Mouse (Mus musculus) stomach, embryonic 14.5 days (tissue): ENCODE data around the gene Kif5c. TPM values are rescaled to one million over a fixed set of nuclear protein-coding genes. Genes with fewer than 3 reads are reported as not detected.

Experiments used
- ATAC-seq: fragments of 200-750 bp; cut with Nextera tagmentation; 2 replicates; pipeline ENCODE4 v1.8.0; 2017; ENCODE audit warnings: low read depth, moderate TSS enrichment; ENCODE audit not compliant: insufficient number of reproducible peaks, insufficient read depth, low FRiP score
- H3K27ac ChIP-seq: fragments of 300-500 bp; sonication (generic); 2 replicates; pipeline ENCODE4 v1.5.1; 2014; ENCODE audit warnings: mild to moderate bottlenecking, low read length, moderate library complexity, mixed read lengths
- H3K27me3 ChIP-seq: fragments of 300-500 bp; sonication (generic); 2 replicates; pipeline ENCODE4 v1.6.1; 2014; ENCODE audit warnings: low read length, control low read depth, mixed read lengths; ENCODE audit not compliant: control insufficient read depth, insufficient read depth
- H3K36me3 ChIP-seq: fragments of 300-500 bp; sonication (generic); 2 replicates; pipeline ENCODE4 v1.6.1; 2014; ENCODE audit warnings: mild to moderate bottlenecking, control low read depth, low read length, moderate library complexity, mixed read lengths; ENCODE audit not compliant: control insufficient read depth, insufficient read depth
- H3K4me1 ChIP-seq: fragments of 300-500 bp; sonication (generic); 2 replicates; pipeline ENCODE4 v1.6.1; 2014; ENCODE audit warnings: low read length, control low read depth, mixed read lengths; ENCODE audit not compliant: control insufficient read depth, insufficient read depth
- H3K4me2 ChIP-seq: fragments of 300-500 bp; sonication (generic); replicated peaks from 2 replicates; pipeline ENCODE4 v1.6.1; 2014; ENCODE audit warnings: low read depth, low read length, control low read depth
- H3K4me3 ChIP-seq: fragments of 300-500 bp; sonication (generic); 2 replicates; pipeline ENCODE4 v1.5.1; 2014; ENCODE audit warnings: low read depth, low read length, control low read depth
- H3K9ac ChIP-seq: fragments of 300-500 bp; sonication (generic); replicated peaks from 2 replicates; pipeline ENCODE4 v1.6.1; 2014; ENCODE audit warnings: low read depth, mild to moderate bottlenecking, control low read depth, low read length, moderate library complexity, mixed read lengths
- H3K9me3 ChIP-seq: fragments of 300-500 bp; sonication (generic); 2 replicates; pipeline ENCODE4 v1.6.1; 2016; ENCODE audit warnings: low read depth, low read length, control low read depth; ENCODE audit not compliant: control insufficient read depth
- WGBS: fragments of 180-500 bp; shearing (Covaris S2); extraction: QIAGEN DNeasy Blood & Tissue Kit; methylation state at CpG from one replicate; pipeline ENCODE4 v1.1.7; 2014; 5-methylcytosine and 5-hydroxymethylcytosine counted together
- polyA plus RNA-seq: library from polyadenylated mRNA; unstranded; fragments of >200 nt; fragmentation: Nextera tagmentation; extraction: Ambion mirVana; gene quantifications from 2 replicates; pipeline ENCODE4 v1.2.1, GENCODE M21; 2014

Gene Kif5c
- polyA plus RNA-seq, 1 experiment from 2014 or later: 11.6 TPM

- ATAC-seq: no peak
Observed at GRCm38 (mm10) chr2:49651737-49652136, 32.6 kb downstream of the Kif5c start.

GRCm38 (mm10) chr2:49654606-49655005, 35.5 kb downstream of the Kif5c start:
- no peaks in the 10 kb centered on the region for H3K9me3 ChIP-seq
- no peak overlapping the region for H3K4me3 ChIP-seq
- H3K36me3 ChIP-seq: no peaks in the 10 kb centered on the region
- no peaks in the 10 kb centered on the region for H3K27me3 ChIP-seq
- no peaks in the 10 kb centered on the region for H3K4me1 ChIP-seq
- 89% methylated on average over 10 of the region's 10 CpGs for WGBS
- no peak for ATAC-seq
- no peak overlapping the region for H3K27ac ChIP-seq
- H3K9ac ChIP-seq: no peak overlapping the region
- H3K4me2 ChIP-seq: no peak overlapping the region

More at GRCm38 (mm10) chr2:49651737-49652136, 32.6 kb downstream of the Kif5c start:
- no peak overlapping the region for H3K4me3 ChIP-seq
- no peaks in the 10 kb centered on the region for H3K9me3 ChIP-seq
- no peak overlapping the region for H3K27ac ChIP-seq
- 66% methylated on average over 1 of the region's 1 CpGs for WGBS
- no peaks in the 10 kb centered on the region for H3K36me3 ChIP-seq
- H3K4me1 ChIP-seq: no peaks in the 10 kb centered on the region
- H3K9ac ChIP-seq: no peak overlapping the region
- no peaks in the 10 kb centered on the region for H3K27me3 ChIP-seq
- no peak overlapping the region for H3K4me2 ChIP-seq

- H3K36me3 ChIP-seq: no peaks in the 10 kb centered on the region
- H3K9me3 ChIP-seq: no peaks in the 10 kb centered on the region
- 72% methylated on average over 11 of the region's 11 CpGs for WGBS
- ATAC-seq: no peak
- H3K4me2 ChIP-seq: no peak overlapping the region
- no peak overlapping the region for H3K27ac ChIP-seq
- no peak overlapping the region for H3K9ac ChIP-seq
- H3K27me3 ChIP-seq: no peaks in the 10 kb centered on the region
- no peaks in the 10 kb centered on the region for H3K4me1 ChIP-seq
- no peak overlapping the region for H3K4me3 ChIP-seq
Observed at GRCm38 (mm10) chr2:49655195-49655873, 36.2 kb downstream of the Kif5c start.

- Histone ChIP-seq H3K9ac (no peak overlapping the region), H3K4me3 (no peak overlapping the region), H3K27ac (no peak overlapping the region), H3K36me3 (no peaks in the 10 kb centered on the region), H3K27me3 (no peaks in the 10 kb centered on the region), H3K4me2 (no peak overlapping the region), H3K4me1 (no peaks in the 10 kb centered on the region), H3K9me3 (no peaks in the 10 kb centered on the region)
- no peak for ATAC-seq
- WGBS: 88% methylated on average over 3 of the region's 3 CpGs
Observed at GRCm38 (mm10) chr2:49655874-49656195, 36.7 kb downstream of the Kif5c start.

- WGBS: 75% methylated on average over 2 of the region's 2 CpGs
- Histone ChIP-seq H3K9me3 (no peaks in the 10 kb centered on the region), H3K4me3 (no peak overlapping the region), H3K36me3 (no peaks in the 10 kb centered on the region), H3K4me1 (no peaks in the 10 kb centered on the region), H3K27me3 (no peaks in the 10 kb centered on the region), H3K4me2 (no peak overlapping the region), H3K9ac (no peak overlapping the region), H3K27ac (no peak overlapping the region)
- no peak for ATAC-seq
Observed at GRCm38 (mm10) chr2:49656988-49657387, 37.9 kb downstream of the Kif5c start.

- Histone ChIP-seq H3K9ac (no peak overlapping the region), H3K9me3 (no peaks in the 10 kb centered on the region), H3K36me3 (no peaks in the 10 kb centered on the region), H3K27ac (no peak overlapping the region), H3K27me3 (no peaks in the 10 kb centered on the region), H3K4me1 (no peaks in the 10 kb centered on the region), H3K4me3 (no peak overlapping the region), H3K4me2 (no peak overlapping the region)
- WGBS: 85% methylated on average over 3 of the region's 3 CpGs
- no peak for ATAC-seq
Observed at GRCm38 (mm10) chr2:49657666-49658065, 38.6 kb downstream of the Kif5c start.

GRCm38 (mm10) chr2:49658988-49659387, 39.9 kb downstream of the Kif5c start:
- no peaks in the 10 kb centered on the region for H3K27me3 ChIP-seq
- H3K4me1 ChIP-seq: no peaks in the 10 kb centered on the region
- H3K36me3 ChIP-seq: no peaks in the 10 kb centered on the region
- no peak for ATAC-seq
- no peak overlapping the region for H3K27ac ChIP-seq
- 85% methylated on average over 4 of the region's 4 CpGs for WGBS
- H3K4me2 ChIP-seq: no peak overlapping the region
- H3K4me3 ChIP-seq: no peak overlapping the region
- no peak overlapping the region for H3K9ac ChIP-seq
- no peaks in the 10 kb centered on the region for H3K9me3 ChIP-seq

GRCm38 (mm10) chr2:49659964-49660363, 40.9 kb downstream of the Kif5c start:
- Histone ChIP-seq H3K36me3 (no peaks in the 10 kb centered on the region), H3K9me3 (no peaks in the 10 kb centered on the region), H3K4me3 (no peak overlapping the region), H3K4me2 (no peak overlapping the region), H3K9ac (no peak overlapping the region), H3K27ac (no peak overlapping the region), H3K4me1 (no peaks in the 10 kb centered on the region), H3K27me3 (no peaks in the 10 kb centered on the region)
- WGBS: 51% methylated on average over 8 of the region's 8 CpGs
- no peak for ATAC-seq

- Histone ChIP-seq H3K4me2 (no peak overlapping the region), H3K9ac (no peak overlapping the region), H3K27me3 (no peaks in the 10 kb centered on the region), H3K4me3 (no peak overlapping the region), H3K9me3 (no peaks in the 10 kb centered on the region), H3K4me1 (no peaks in the 10 kb centered on the region), H3K36me3 (no peaks in the 10 kb centered on the region), H3K27ac (no peak overlapping the region)
- no peak for ATAC-seq
- 90% methylated on average over 12 of the region's 12 CpGs for WGBS
Observed at GRCm38 (mm10) chr2:49660375-49660923, 41.4 kb downstream of the Kif5c start.
